Mouse (Mus musculus) ES-E14 (cell line): ENCODE data around the gene 2900011O08Rik.

Experiments
- CHD2 ChIP-seq: IDR thresholded peaks from 2 replicates; pipeline ENCODE4 v1.6.1; 2014; ENCODE audit warnings: mild to moderate bottlenecking, low read depth, low read length, inconsistent platforms
- MAFK ChIP-seq: IDR thresholded peaks from 2 replicates; pipeline ENCODE4 v1.6.1; 2014; ENCODE audit warnings: mild to moderate bottlenecking, low read depth, low read length, inconsistent platforms; ENCODE audit not compliant: insufficient read depth
- ZC3H11A ChIP-seq: IDR thresholded peaks from 2 replicates; pipeline ENCODE4 v1.6.1; 2012; ENCODE audit warnings: low read depth, mild to moderate bottlenecking, inconsistent platforms, low read length, borderline replicate concordance
- ZNF384 ChIP-seq: IDR thresholded peaks from 2 replicates; pipeline ENCODE4 v1.6.1; 2012; ENCODE audit warnings: low read depth, low read length, inconsistent platforms

- TF ChIP-seq ZNF384 (no peak), CHD2 (peak; percentile 71), MAFK (no peak), ZC3H11A (no peak)
Measured at GRCm38 (mm10) chr16:13986574-13987478, at the start of gene 2900011O08Rik, which contains the start of gene Ifitm7.
